Mouse (Mus musculus) hindbrain, embryonic 14.5 days (tissue): ENCODE results near the gene Rnf41. TPM values are rescaled to one million over a fixed set of nuclear protein-coding genes. Genes with fewer than 3 reads are reported as not detected.

Experiments
- ATAC-seq: fragments of 200-750 bp; cut with Nextera tagmentation; 2 replicates; pipeline ENCODE4 v1.8.0; 2017; ENCODE audit warnings: moderate number of reproducible peaks, mild to moderate bottlenecking, moderate TSS enrichment, moderate library complexity; ENCODE audit not compliant: low FRiP score
- DNase-seq: peaks from one replicate; pipeline ENCODE4 v3.0.0-alpha.2; 2015; ENCODE audit warnings: low spot score
- H3K27ac ChIP-seq: fragments of 300-500 bp; sonication (generic); 2 replicates; pipeline ENCODE4 v1.5.1; 2014; ENCODE audit warnings: mild to moderate bottlenecking, moderate library complexity
- H3K27me3 ChIP-seq: fragments of 300-500 bp; sonication (generic); 2 replicates; pipeline ENCODE4 v1.6.1; 2014; ENCODE audit warnings: mild to moderate bottlenecking, low read length, mixed read lengths; ENCODE audit not compliant: control insufficient read depth, insufficient read depth
- H3K36me3 ChIP-seq: fragments of 300-500 bp; sonication (generic); replicated peaks from 2 replicates; pipeline ENCODE4 v1.6.1; 2014; ENCODE audit not compliant: control insufficient read depth, insufficient read depth
- H3K4me1 ChIP-seq: fragments of 300-500 bp; sonication (generic); replicated peaks from 2 replicates; pipeline ENCODE4 v1.6.1; 2014; ENCODE audit warnings: antibody characterized with exemption, low read length, mixed read lengths; ENCODE audit not compliant: control insufficient read depth, insufficient read depth
- H3K4me2 ChIP-seq: fragments of 300-500 bp; sonication (generic); replicated peaks from 2 replicates; pipeline ENCODE4 v1.6.1; 2014; ENCODE audit warnings: mild to moderate bottlenecking, moderate library complexity
- H3K4me3 ChIP-seq: fragments of 300-500 bp; sonication (generic); replicated peaks from 2 replicates; pipeline ENCODE4 v1.5.1; 2014; ENCODE audit warnings: mild to moderate bottlenecking, low read length
- H3K9ac ChIP-seq: fragments of 300-500 bp; sonication (generic); 2 replicates; pipeline ENCODE4 v1.6.1; 2014
- H3K9me3 ChIP-seq: fragments of 300-500 bp; sonication (generic); 2 replicates; pipeline ENCODE4 v1.6.1; 2016; ENCODE audit warnings: low read length; ENCODE audit not compliant: control insufficient read depth
- WGBS: fragments of 180-500 bp; shearing (Covaris S2); extraction: QIAGEN DNeasy Blood & Tissue Kit; methylation state at CpG from one replicate; pipeline ENCODE4 v1.1.7; 2014; 5-methylcytosine and 5-hydroxymethylcytosine counted together
- polyA plus RNA-seq: library from polyadenylated mRNA; unstranded; fragments of >200 nt; fragmentation: Nextera tagmentation; extraction: Ambion mirVana; gene quantifications from 2 replicates; pipeline ENCODE4 v1.2.1, GENCODE M21; 2014

Rnf41 gene
- polyA plus RNA-seq, 1 experiment from 2014 or later, result 70.9 TPM

GRCm38 (mm10) chr10:128435186-128435823, 23.8 kb downstream of the Rnf41 start:
- Histone ChIP-seq H3K4me3 (no peak overlapping the region), H3K4me1 (no peaks in the 10 kb centered on the region), H3K27ac (peak overlapping the region; percentile 38; the same call in 1 of the 2 replicates), H3K9me3 (no peaks in the 10 kb centered on the region), H3K27me3 (no peaks in the 10 kb centered on the region), H3K4me2 (no peak overlapping the region), H3K9ac (peak overlapping the region; percentile 12; the same call in 1 of the 2 replicates), H3K36me3 (peaks cover 92% of the 10 kb centered on the region)
- DNase-seq (no peak), ATAC-seq (no peak)
- WGBS, result 68% methylated on average over 17 of the region's 17 CpGs

- H3K9me3 ChIP-seq, result no peaks in the 10 kb centered on the region
- H3K4me1 ChIP-seq, result no peaks in the 10 kb centered on the region
- no peaks in the 10 kb centered on the region for H3K27me3 ChIP-seq
- 83% methylated on average over 5 of the region's 5 CpGs for WGBS
- DNase-seq, result no peak
- H3K4me3 ChIP-seq, result no peak overlapping the region
- H3K4me2 ChIP-seq, result no peak overlapping the region
- H3K27ac ChIP-seq, result peak overlapping the region; percentile 38; the same call in 1 of the 2 replicates
- H3K36me3 ChIP-seq, result peaks cover 92% of the 10 kb centered on the region
- H3K9ac ChIP-seq, result peak overlapping the region; percentile 12
- ATAC-seq, result no peak
Measured at GRCm38 (mm10) chr10:128435873-128436272, 24.4 kb downstream of the Rnf41 start.

DNA sequence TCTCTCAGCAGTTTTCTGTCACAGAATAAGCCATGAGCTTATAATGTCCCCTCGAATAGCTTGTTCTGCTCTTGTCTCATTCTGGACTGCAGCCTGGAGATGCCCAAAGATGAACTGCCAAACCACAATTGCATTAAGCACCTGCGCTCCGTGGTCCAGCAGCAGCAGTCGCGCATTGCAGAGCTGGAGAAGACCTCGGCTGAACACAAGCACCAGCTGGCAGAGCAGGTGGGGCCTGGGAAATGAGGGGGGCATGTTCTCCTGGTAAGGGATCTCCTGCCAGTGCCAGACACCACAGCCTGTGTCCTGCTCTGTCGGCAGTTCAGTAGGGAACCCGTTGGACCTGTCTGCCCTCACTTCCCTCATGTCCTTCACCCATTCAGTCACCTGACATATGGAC, 24.9 kb downstream of the Rnf41 start:
- no peak overlapping the region for H3K9ac ChIP-seq
- H3K9me3 ChIP-seq, result no peaks in the 10 kb centered on the region
- no peak overlapping the region for H3K4me2 ChIP-seq
- no peaks in the 10 kb centered on the region for H3K4me1 ChIP-seq
- no peak overlapping the region for H3K4me3 ChIP-seq
- no peak for ATAC-seq
- no peak for DNase-seq
- no peaks in the 10 kb centered on the region for H3K27me3 ChIP-seq
- 83% methylated on average over 8 of the region's 8 CpGs for WGBS
- H3K27ac ChIP-seq, result no peak overlapping the region
- peaks cover 92% of the 10 kb centered on the region for H3K36me3 ChIP-seq

DNA sequence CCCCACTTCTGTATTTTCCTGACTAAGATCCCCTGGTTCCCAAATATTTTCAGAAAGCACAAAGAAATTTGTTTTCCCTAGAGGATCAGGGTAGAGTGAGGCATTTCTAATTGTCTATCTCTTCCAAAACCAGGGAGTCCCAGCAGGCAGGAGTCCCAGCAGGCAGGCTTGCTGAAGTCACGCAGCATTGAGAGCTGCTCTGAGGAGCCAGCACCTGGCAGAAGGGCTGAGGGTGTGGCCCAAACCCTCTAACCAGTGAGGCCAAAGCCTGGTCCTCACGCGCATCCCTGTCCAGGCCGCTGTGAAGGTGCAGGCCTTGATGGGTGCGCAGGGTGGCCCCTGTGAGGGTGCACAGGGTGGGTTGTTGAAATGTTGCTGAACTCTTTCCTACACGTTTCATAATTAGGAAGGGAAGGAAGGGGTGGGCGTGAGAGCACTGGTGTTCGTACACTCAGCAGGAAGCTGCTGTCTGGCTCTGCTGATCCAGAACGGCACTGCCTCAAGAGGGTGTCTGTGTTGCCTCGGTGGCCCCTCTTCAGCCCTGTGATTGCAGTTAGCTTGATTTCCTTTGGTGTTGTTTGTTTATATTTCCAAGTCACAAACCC, 27.3 kb downstream of the Rnf41 start:
- Histone ChIP-seq H3K27me3 (no peaks in the 10 kb centered on the region), H3K4me1 (no peaks in the 10 kb centered on the region), H3K36me3 (peaks cover 85% of the 10 kb centered on the region), H3K4me3 (no peak overlapping the region), H3K9me3 (no peaks in the 10 kb centered on the region), H3K27ac (no peak overlapping the region), H3K4me2 (no peak overlapping the region), H3K9ac (no peak overlapping the region)
- WGBS, result 83% methylated on average over 10 of the region's 10 CpGs
- DNase-seq, result no peak
- no peak for ATAC-seq

GRCm38 (mm10) chr10:128440407-128440806, 28.9 kb downstream of the Rnf41 start:
- ATAC-seq, result no peak
- H3K4me1 ChIP-seq, result no peaks in the 10 kb centered on the region
- no peak overlapping the region for H3K9ac ChIP-seq
- no peak for DNase-seq
- no peak overlapping the region for H3K4me2 ChIP-seq
- no peaks in the 10 kb centered on the region for H3K9me3 ChIP-seq
- no peaks in the 10 kb centered on the region for H3K27me3 ChIP-seq
- H3K36me3 ChIP-seq, result peaks cover 71% of the 10 kb centered on the region
- no peak overlapping the region for H3K27ac ChIP-seq
- H3K4me3 ChIP-seq, result no peak overlapping the region
- WGBS, result 72% methylated on average over 10 of the region's 10 CpGs

GRCm38 (mm10) chr10:128441324-128442119, 30.1 kb downstream of the Rnf41 start:
- no peaks in the 10 kb centered on the region for H3K9me3 ChIP-seq
- H3K4me2 ChIP-seq, result no peak overlapping the region
- 86% methylated on average over 10 of the region's 10 CpGs for WGBS
- no peak overlapping the region for H3K4me3 ChIP-seq
- DNase-seq (no peak), ATAC-seq (no peak)
- H3K9ac ChIP-seq, result no peak overlapping the region
- H3K27me3 ChIP-seq, result no peaks in the 10 kb centered on the region
- H3K4me1 ChIP-seq, result no peaks in the 10 kb centered on the region
- no peak overlapping the region for H3K27ac ChIP-seq
- H3K36me3 ChIP-seq, result peaks cover 60% of the 10 kb centered on the region

DNA sequence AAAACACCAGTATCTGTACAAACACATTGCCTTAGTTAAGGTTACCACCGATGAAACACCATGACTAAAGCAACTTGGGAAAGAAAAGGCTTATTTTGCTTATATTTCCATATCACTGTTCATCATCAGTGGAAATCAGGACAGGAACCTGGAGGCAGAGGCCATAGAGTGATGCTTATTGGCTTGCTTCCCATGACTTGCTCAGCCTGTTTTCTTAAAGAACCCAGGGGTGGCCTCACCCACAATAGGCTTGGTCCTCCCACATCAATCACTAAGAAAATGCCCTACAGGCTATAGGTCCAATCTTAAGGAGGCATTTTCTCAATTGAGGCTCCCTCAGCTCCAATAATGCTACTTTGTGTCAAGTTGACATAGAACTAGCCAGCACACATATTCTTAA, 31.3 kb downstream of the Rnf41 start:
- H3K4me1 ChIP-seq, result no peaks in the 10 kb centered on the region
- no peak overlapping the region for H3K27ac ChIP-seq
- H3K9me3 ChIP-seq, result no peaks in the 10 kb centered on the region
- H3K36me3 ChIP-seq, result peaks cover 48% of the 10 kb centered on the region
- ATAC-seq (no peak), DNase-seq (no peak)
- no peak overlapping the region for H3K4me2 ChIP-seq
- no peak overlapping the region for H3K9ac ChIP-seq
- no peak overlapping the region for H3K4me3 ChIP-seq
- WGBS, result 96% methylated on average over 1 of the region's 1 CpGs
- no peaks in the 10 kb centered on the region for H3K27me3 ChIP-seq

DNA sequence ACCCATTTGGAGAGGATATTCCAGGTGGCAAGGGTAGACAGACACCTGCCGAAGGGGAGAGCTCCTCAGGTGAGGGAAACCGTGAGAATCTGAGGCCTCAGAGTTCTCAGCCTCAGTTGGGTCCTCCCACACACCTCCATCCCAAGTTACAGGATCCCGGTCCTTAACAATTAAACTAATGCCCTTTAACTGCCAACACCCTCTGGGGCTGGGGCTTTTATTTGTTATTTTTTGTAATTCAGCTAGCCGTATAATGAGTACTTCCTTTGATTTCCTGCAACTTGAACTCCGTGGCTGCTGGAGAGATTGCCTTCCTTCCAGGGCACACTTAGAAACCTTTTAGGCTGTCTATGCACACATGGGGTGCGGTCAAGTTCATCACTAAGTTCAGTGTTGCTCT, 32.9 kb downstream of the Rnf41 start:
- H3K36me3 ChIP-seq, result peaks cover 32% of the 10 kb centered on the region
- H3K27me3 ChIP-seq, result no peaks in the 10 kb centered on the region
- DNase-seq (no peak), ATAC-seq (no peak)
- no peak overlapping the region for H3K4me3 ChIP-seq
- no peaks in the 10 kb centered on the region for H3K4me1 ChIP-seq
- no peaks in the 10 kb centered on the region for H3K9me3 ChIP-seq
- WGBS, result 79% methylated on average over 6 of the region's 6 CpGs
- no peak overlapping the region for H3K27ac ChIP-seq
- no peak overlapping the region for H3K4me2 ChIP-seq
- H3K9ac ChIP-seq, result no peak overlapping the region

GRCm38 (mm10) chr10:128445407-128445806, 34.0 kb downstream of the Rnf41 start:
- H3K9ac ChIP-seq, result no peak overlapping the region
- H3K27me3 ChIP-seq, result no peaks in the 10 kb centered on the region
- no peaks in the 10 kb centered on the region for H3K9me3 ChIP-seq
- ATAC-seq, result no peak
- peaks cover 21% of the 10 kb centered on the region for H3K36me3 ChIP-seq
- H3K4me3 ChIP-seq, result no peak overlapping the region
- H3K4me1 ChIP-seq, result no peaks in the 10 kb centered on the region
- H3K4me2 ChIP-seq, result no peak overlapping the region
- H3K27ac ChIP-seq, result no peak overlapping the region
- DNase-seq, result no peak
- 91% methylated on average over 4 of the region's 4 CpGs for WGBS
